Mouse (Mus musculus) testis, adult 2 months (tissue): ENCODE measurements around the gene Mvp.

ENCODE experiments used
- CTCF ChIP-seq: fragments of 200-500 bp; IDR thresholded peaks from 2 replicates; pipeline ENCODE4 v1.5.1; 2012; ENCODE audit warnings: low read depth, mild to moderate bottlenecking, inconsistent platforms, low read length, moderate library complexity; ENCODE audit not compliant: control insufficient read depth, insufficient read depth, insufficient replicate concordance
- POLR2A ChIP-seq: fragments of 200-500 bp; IDR thresholded peaks from 2 replicates; pipeline ENCODE4 v1.6.1; 2012; ENCODE audit warnings: low read depth, mild to moderate bottlenecking, inconsistent platforms, low read length, moderate library complexity; ENCODE audit not compliant: control insufficient read depth

DNA sequence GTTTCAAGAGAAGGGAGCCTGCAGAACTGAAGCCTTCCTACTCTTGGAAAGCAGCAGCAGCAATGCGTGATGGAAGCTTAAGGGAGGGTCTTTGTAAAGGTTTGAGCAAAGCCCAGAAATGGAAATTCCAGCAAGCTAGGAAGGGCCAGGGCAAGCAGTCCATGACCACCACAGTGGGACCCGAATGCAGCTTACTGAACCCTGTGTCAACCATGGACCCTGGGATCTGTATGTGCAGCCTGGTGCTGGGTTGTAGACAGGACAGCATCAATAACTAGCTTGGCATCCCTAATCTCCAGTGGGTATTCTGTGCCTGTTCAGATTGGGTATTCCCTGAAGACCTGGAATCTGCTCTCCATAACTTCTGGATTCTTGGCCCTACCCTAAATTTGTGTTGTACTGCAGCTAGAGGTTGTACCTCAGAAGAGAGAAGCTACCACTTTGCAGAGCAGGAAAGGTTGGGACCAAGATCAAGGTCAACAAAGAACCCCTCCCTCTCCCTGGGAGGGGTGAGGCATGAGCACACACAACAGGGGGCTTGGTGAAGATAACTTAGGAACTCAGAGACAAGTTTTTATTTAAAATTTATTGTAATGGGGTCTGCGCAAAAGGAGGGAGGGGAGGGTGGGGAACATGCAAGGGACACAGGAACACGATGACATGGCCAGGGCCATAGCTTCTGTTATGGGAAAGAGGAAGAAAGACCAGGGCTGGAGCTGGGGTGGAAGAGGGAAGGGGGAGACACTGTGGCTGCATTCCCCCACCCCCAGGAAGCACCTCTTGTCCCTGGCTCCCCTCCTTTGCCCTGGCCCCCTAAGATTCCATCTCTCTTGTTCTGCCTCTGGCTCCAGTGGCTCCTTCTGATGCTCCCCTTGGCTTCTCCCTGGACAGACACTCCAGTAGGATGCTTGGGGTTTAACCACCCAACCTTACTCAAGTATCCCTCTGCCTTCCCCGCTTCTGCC is 7.4 kb upstream of the Mvp start:
- TF ChIP-seq CTCF (no peak), POLR2A (no peak; the same call in 1 of the 2 replicates)
